Mouse (Mus musculus): ENCODE measurements around the gene Ccdc69. TPM values are rescaled to one million over a fixed set of nuclear protein-coding genes. Genes with fewer than 3 reads are reported as not detected.

The Ccdc69 gene
- polyA plus RNA-seq, 1 experiment from 2014 or later = 0.27 TPM

DNA sequence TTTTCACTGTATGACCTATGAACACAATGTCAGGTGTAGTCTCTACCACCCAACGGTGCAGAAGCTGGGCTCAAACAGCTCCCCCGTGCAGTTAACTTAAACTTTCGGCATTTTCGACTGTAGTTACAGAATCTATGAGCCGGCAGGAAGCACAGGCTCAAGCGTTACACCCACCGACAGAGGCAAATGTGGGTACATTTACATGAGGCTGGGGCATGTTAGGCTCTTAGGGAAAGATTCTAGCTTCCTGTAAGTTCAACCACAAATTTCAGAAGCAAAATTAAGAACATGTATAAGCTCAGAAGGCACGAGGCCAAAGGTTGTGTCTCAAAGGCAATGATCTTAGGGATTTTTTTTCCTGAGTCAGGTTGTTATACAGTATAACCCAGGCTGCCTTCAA lies 5.5 kb downstream of the Ccdc69 start:
- Histone ChIP-seq H3K36me3 (no peaks in the 10 kb centered on the region), H3K9me3 (no peaks in the 10 kb centered on the region), H3K4me1 (peaks cover 5% of the 10 kb centered on the region), H3K27me3 (peaks cover 11% of the 10 kb centered on the region), H3K4me3 (no peak overlapping the region), H3K4me2 (no peak overlapping the region), H3K9ac (no peak overlapping the region), H3K27ac (no peak overlapping the region)
- 81% methylated on average over 8 of the region's 8 CpGs for WGBS
- ATAC-seq (ENCODE audit: insufficient number of reproducible peaks, insufficient read depth, low FRiP score, low TSS enrichment, low read depth) = no peak

DNA sequence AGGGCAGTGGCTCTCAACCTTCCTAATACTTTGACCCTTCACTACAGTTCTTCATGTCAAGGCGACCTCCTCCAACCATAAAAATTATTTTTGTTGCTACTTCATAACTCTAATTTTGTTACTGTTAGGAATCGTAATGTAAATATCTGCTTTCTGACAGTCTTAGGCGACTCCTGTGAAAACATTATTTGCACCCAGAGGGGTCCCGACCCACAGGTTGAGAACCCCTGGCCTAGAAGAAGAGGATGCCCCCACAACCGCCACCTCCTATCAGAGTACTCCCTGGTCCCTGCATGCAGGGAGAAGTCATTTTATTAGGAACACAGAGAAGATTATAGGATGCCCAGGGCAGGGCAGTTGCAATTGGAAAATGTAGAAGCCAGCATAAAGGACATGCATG lies 6.6 kb downstream of the Ccdc69 start:
- 86% methylated on average over 5 of the region's 5 CpGs for WGBS
- no peaks in the 10 kb centered on the region for H3K4me1 ChIP-seq
- no peaks in the 10 kb centered on the region for H3K27me3 ChIP-seq
- no peak overlapping the region for H3K27ac ChIP-seq
- H3K36me3 ChIP-seq = no peaks in the 10 kb centered on the region
- no peak for ATAC-seq (ENCODE audit: insufficient number of reproducible peaks, insufficient read depth, low FRiP score, low TSS enrichment, low read depth)
- H3K4me3 ChIP-seq = no peak overlapping the region
- no peak overlapping the region for H3K9ac ChIP-seq
- no peak overlapping the region for H3K4me2 ChIP-seq
- no peaks in the 10 kb centered on the region for H3K9me3 ChIP-seq

DNA sequence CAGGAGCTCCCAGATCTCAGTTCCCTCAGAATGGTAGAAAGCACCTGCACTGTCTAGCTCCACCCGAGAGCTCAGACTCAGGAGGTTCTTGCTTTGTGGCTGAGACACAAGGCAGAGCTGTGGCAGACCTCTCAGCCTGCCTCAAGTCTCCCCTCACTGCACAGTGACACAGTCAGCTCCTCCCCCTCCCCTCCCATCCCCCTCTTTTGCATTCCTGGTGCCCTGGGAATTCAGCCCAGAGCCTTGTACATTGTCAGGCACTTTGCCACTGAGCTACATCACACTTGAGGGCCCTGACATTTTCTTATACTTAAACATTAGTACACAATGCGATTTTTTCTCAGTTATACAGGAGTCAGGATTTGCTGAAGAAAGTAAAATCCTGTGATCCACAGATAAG lies 8.9 kb downstream of the Ccdc69 start:
- Histone ChIP-seq H3K4me2 (no peak overlapping the region), H3K9ac (no peak overlapping the region), H3K4me1 (no peaks in the 10 kb centered on the region), H3K9me3 (no peaks in the 10 kb centered on the region), H3K4me3 (no peak overlapping the region), H3K27me3 (no peaks in the 10 kb centered on the region), H3K27ac (no peak overlapping the region), H3K36me3 (no peaks in the 10 kb centered on the region)
- ATAC-seq (ENCODE audit: insufficient number of reproducible peaks, insufficient read depth, low FRiP score, low TSS enrichment, low read depth) = no peak
- 46% methylated on average over 2 of the region's 2 CpGs for WGBS

- Histone ChIP-seq H3K4me3 (no peak overlapping the region), H3K27ac (no peak overlapping the region), H3K4me1 (no peaks in the 10 kb centered on the region), H3K27me3 (no peaks in the 10 kb centered on the region), H3K9me3 (no peaks in the 10 kb centered on the region), H3K36me3 (no peaks in the 10 kb centered on the region), H3K4me2 (no peak overlapping the region), H3K9ac (no peak overlapping the region)
- 64% methylated on average over 4 of the region's 4 CpGs for WGBS
- ATAC-seq (ENCODE audit: insufficient number of reproducible peaks, insufficient read depth, low FRiP score, low TSS enrichment, low read depth) = no peak
Observed at GRCm38 (mm10) chr11:55066921-55067320, 11.0 kb downstream of the Ccdc69 start.

DNA sequence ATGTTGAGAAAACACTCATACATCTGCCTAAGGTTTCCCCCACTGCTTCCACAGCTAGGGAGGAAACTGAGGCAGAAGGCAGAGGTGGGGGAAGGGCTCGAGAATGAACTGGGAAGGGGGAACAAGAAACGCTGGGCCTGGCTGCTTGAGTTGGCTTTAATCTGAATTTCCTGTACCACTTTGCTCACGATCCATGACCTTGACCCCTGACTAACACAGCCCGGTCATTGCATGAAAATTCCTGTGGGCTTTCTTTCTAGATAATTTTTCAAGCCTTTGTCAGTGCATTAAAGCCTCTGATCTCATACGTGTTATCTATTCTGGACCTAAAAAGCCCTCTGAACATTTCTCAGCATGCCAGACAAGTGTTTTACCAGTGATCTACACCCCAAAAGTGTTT lies 15.1 kb downstream of the Ccdc69 start:
- no peaks in the 10 kb centered on the region for H3K27me3 ChIP-seq
- H3K9ac ChIP-seq = no peak overlapping the region
- H3K4me3 ChIP-seq = no peak overlapping the region
- 35% methylated on average over 5 of the region's 5 CpGs for WGBS
- H3K4me1 ChIP-seq = no peaks in the 10 kb centered on the region
- H3K27ac ChIP-seq = no peak overlapping the region
- ATAC-seq (ENCODE audit: insufficient number of reproducible peaks, insufficient read depth, low FRiP score, low TSS enrichment, low read depth) = no peak
- H3K4me2 ChIP-seq = no peak overlapping the region
- no peaks in the 10 kb centered on the region for H3K36me3 ChIP-seq
- no peaks in the 10 kb centered on the region for H3K9me3 ChIP-seq

DNA sequence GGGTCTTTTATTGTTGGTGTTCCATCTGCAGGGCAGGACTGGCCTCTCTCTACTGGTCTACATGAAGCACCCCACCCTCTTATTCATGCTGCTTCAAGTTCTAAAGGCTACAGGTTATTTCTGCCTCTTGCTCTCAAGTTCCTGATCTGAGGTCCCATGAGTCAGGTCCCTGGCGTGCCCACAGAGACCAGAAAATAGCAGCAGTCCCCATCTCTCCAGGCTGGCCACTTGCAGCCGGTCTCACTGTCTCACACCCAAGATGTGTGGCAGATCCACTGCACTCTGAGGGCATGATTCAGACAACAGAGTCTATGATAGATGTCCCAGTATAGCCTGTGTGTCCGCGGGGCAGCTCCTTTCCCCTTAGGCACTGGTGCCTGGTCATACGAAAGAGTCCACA lies 17.1 kb downstream of the Ccdc69 start:
- H3K9me3 ChIP-seq = 0 out of 2 replicates have a peak, but pooled peaks cover 3% of the 10 kb centered on the region
- H3K9ac ChIP-seq = no peak overlapping the region
- H3K4me3 ChIP-seq = no peak overlapping the region
- H3K36me3 ChIP-seq = no peaks in the 10 kb centered on the region
- 85% methylated on average over 5 of the region's 5 CpGs for WGBS
- no peak for ATAC-seq (ENCODE audit: insufficient number of reproducible peaks, insufficient read depth, low FRiP score, low TSS enrichment, low read depth)
- no peaks in the 10 kb centered on the region for H3K4me1 ChIP-seq
- no peak overlapping the region for H3K4me2 ChIP-seq
- no peaks in the 10 kb centered on the region for H3K27me3 ChIP-seq
- H3K27ac ChIP-seq = no peak overlapping the region

- H3K36me3 ChIP-seq = no peaks in the 10 kb centered on the region
- H3K4me2 ChIP-seq = no peak overlapping the region
- 76% methylated on average over 3 of the region's 3 CpGs for WGBS
- no peak overlapping the region for H3K27ac ChIP-seq
- 0 out of 2 replicates have a peak, but pooled peaks cover 3% of the 10 kb centered on the region for H3K9me3 ChIP-seq
- no peak overlapping the region for H3K9ac ChIP-seq
- ATAC-seq (ENCODE audit: insufficient number of reproducible peaks, insufficient read depth, low FRiP score, low TSS enrichment, low read depth) = no peak
- H3K4me1 ChIP-seq = no peaks in the 10 kb centered on the region
- no peaks in the 10 kb centered on the region for H3K27me3 ChIP-seq
- no peak overlapping the region for H3K4me3 ChIP-seq
Observed at GRCm38 (mm10) chr11:55057511-55057910, 20.4 kb downstream of the Ccdc69 start.

- Histone ChIP-seq H3K4me3 (no peak overlapping the region), H3K36me3 (no peaks in the 10 kb centered on the region), H3K27ac (no peak overlapping the region), H3K4me1 (no peaks in the 10 kb centered on the region), H3K9ac (no peak overlapping the region), H3K4me2 (no peak overlapping the region), H3K9me3 (no peaks in the 10 kb centered on the region), H3K27me3 (no peaks in the 10 kb centered on the region)
- 61% methylated on average over 7 of the region's 7 CpGs for WGBS
- ATAC-seq (ENCODE audit: insufficient number of reproducible peaks, insufficient read depth, low FRiP score, low TSS enrichment, low read depth) = no peak
Observed at GRCm38 (mm10) chr11:55050837-55051510, 27.0 kb downstream of the Ccdc69 start.

DNA sequence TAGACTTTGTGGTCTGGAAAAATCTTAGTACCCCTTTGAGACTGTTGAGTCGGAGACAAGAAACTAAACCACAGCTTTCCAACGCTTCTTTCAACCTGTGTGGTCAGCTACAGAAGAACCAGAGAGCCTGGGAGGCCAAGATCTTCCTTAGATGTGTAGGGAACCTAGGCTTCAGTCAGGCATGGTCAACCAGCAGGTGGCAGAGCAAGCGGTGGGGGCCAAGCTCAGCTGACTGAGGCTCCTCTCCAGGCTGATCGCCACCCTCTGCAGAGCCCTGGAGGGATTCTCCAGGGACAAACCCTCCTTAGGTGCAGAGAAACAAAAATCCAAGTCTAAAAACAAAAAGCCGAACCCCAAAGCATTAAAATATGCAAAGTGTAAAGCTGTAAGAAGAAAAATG lies 31.3 kb downstream of the Ccdc69 start:
- H3K4me3 ChIP-seq = no peak overlapping the region
- no peaks in the 10 kb centered on the region for H3K36me3 ChIP-seq
- H3K9ac ChIP-seq = no peak overlapping the region
- H3K27ac ChIP-seq = no peak overlapping the region
- no peaks in the 10 kb centered on the region for H3K4me1 ChIP-seq
- no peak for ATAC-seq (ENCODE audit: insufficient number of reproducible peaks, insufficient read depth, low FRiP score, low TSS enrichment, low read depth)
- 58% methylated on average over 5 of the region's 5 CpGs for WGBS
- no peaks in the 10 kb centered on the region for H3K9me3 ChIP-seq
- H3K4me2 ChIP-seq = no peak overlapping the region
- no peaks in the 10 kb centered on the region for H3K27me3 ChIP-seq

DNA sequence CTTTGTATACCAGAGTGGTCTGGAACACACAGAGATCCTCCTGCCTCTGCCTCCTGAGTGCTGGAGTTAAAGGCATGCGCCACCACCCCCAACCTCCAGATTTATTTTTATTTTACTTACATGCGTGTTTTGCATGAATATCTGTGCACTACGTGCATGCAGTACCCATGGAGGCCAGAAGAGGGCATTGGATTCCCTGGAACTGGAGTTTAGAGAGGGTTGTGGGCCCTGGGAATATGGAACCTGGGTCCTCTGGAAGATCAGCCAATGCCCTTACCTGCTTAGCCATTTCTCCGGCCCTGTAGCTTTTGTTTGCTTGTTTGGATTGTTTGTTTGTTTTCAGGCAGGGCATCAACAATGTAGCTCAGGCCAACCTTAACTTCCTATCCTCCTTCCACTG lies 36.6 kb downstream of the Ccdc69 start:
- H3K4me1 ChIP-seq = no peaks in the 10 kb centered on the region
- no peaks in the 10 kb centered on the region for H3K36me3 ChIP-seq
- no peak for ATAC-seq (ENCODE audit: insufficient number of reproducible peaks, insufficient read depth, low FRiP score, low TSS enrichment, low read depth)
- no peaks in the 10 kb centered on the region for H3K9me3 ChIP-seq
- H3K27ac ChIP-seq = no peak overlapping the region
- WGBS = 76% methylated on average over 4 of the region's 4 CpGs
- H3K9ac ChIP-seq = no peak overlapping the region
- H3K4me2 ChIP-seq = no peak overlapping the region
- H3K27me3 ChIP-seq = no peaks in the 10 kb centered on the region
- no peak overlapping the region for H3K4me3 ChIP-seq

DNA sequence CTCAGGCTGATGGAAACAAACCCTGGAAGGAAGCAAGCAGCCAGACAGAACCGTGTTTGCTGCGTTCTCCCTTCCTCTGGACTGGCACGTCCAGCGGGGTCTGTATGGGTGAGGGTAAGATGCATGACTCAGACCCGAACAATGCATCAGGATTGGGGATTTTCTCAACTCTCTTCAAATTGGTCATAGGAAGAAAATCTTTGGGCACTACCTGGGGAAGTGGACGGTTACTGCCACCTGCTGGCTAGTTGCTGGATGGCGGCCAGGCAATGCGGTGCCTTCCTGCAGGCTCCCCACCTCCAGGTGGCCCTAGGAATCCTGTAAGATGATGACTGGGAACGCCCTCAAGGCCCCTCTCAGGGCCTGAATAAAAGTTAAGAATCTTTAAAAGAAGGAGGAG lies 38.3 kb downstream of the Ccdc69 start:
- Histone ChIP-seq H3K4me3 (no peak overlapping the region), H3K9ac (no peak overlapping the region), H3K9me3 (no peaks in the 10 kb centered on the region), H3K36me3 (no peaks in the 10 kb centered on the region), H3K4me2 (no peak overlapping the region), H3K27me3 (no peaks in the 10 kb centered on the region), H3K27ac (no peak overlapping the region), H3K4me1 (no peaks in the 10 kb centered on the region)
- ATAC-seq (ENCODE audit: insufficient number of reproducible peaks, insufficient read depth, low FRiP score, low TSS enrichment, low read depth) = 0 out of 2 replicates have a peak, but pooled peaks have one; percentile 39
- WGBS = 4% methylated on average over 9 of the region's 9 CpGs

DNA sequence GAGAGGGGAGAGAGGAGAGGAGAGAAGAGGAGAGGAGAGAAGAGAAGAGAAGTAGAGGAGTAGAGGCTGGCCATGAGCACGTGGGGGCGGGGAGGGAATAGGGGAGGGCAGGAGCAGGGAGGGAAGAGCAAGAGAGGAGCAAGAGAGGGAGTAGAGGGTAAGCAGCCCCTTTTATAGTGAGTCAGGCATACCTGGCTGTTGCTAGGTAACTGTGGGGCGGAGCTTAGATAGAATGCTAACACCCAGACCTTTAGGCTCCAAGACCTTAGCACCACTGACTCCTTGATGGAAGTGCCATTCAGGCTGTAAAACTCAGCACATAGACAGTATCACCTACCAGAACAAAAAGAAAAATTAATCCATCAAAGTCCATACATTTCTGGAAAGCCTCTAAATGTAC lies 41.3 kb downstream of the Ccdc69 start:
- Histone ChIP-seq H3K9me3 (no peaks in the 10 kb centered on the region), H3K36me3 (no peaks in the 10 kb centered on the region), H3K27me3 (no peaks in the 10 kb centered on the region), H3K27ac (no peak overlapping the region), H3K9ac (no peak overlapping the region), H3K4me2 (no peak overlapping the region), H3K4me3 (no peak overlapping the region), H3K4me1 (peaks cover 13% of the 10 kb centered on the region)
- 50% methylated on average over 3 of the region's 3 CpGs for WGBS
- ATAC-seq (ENCODE audit: insufficient number of reproducible peaks, insufficient read depth, low FRiP score, low TSS enrichment, low read depth) = no peak
